Mouse (Mus musculus): ENCODE data around the gene Rps19. TPM values are rescaled to one million over a fixed set of nuclear protein-coding genes. Genes with fewer than 3 reads are reported as not detected.
"Not testable (repeated sequence)": the region's sequence is repeated elsewhere in the genome, so short reads cannot be mapped to it uniquely, and the experiment has no call there.

Gene Rps19
- polyA plus RNA-seq, 1 experiment, result 2,100 TPM

DNA sequence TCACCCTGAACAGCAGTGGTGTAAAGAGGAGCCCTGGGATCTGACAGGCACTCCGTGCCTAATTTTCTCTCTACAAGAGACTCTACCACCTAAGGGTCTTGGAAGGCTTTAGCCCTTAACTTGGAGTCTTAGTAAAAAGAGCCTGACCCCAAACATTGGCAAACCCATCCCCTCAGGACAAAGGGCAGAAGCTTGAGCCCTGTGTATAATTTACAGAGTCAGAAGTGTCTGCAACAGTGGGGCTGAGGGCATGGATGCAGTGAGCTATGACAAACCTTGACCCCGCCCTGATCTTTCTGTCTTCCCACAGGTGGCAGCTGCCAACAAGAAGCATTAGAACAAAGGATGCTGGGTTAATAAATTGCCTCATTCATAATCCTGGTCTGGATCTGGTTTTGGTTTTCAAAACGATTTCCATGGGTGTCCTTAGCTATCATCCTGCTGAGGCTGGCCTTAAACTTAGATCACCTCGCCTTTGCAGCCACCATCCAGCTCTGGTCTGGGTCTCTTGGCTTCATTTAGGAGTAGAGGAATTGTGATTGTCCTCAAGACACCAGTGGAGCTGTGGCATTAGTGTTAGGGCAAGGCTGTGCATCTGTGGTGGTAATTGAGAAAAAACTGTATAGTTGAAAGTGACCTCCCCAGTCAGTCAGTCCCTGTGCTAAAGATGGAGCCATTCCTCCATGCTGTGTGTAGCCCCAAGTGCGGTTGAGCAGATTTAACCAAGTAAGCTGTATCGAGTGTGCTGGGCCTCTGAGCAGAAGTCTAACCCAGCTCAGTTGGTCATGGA is 5.5 kb downstream of the Rps19 start:
- Histone ChIP-seq H3K27me3 (ENCODE audit: control insufficient read depth, insufficient read depth, low read length, poor library complexity, severe bottlenecking) (no peaks in the 10 kb centered on the region), H3K27ac (ENCODE audit: insufficient read depth, low read length) (peak overlapping the region; percentile 42), H3K9me3 (replicated peaks; ENCODE audit: control insufficient read depth, insufficient read depth, low read length, poor library complexity, severe bottlenecking) (no peaks in the 10 kb centered on the region), H3K4me1 (ENCODE audit: control insufficient read depth, insufficient read depth, low read length) (no peaks in the 10 kb centered on the region), H3K9ac (ENCODE audit: low read depth, poor library complexity, severe bottlenecking) (no peak overlapping the region), H3K36me3 (ENCODE audit: control insufficient read depth, insufficient read depth, low read length, poor library complexity, severe bottlenecking) (peaks cover 52% of the 10 kb centered on the region), H3K4me3 (ENCODE audit: low read depth, low read length) (no peak overlapping the region)
- no peak for TF ChIP-seq CTCF (IDR thresholded peaks at IDR 0.05; ENCODE audit: low read depth, low read length)
- TF ChIP-seq POLR2A (IDR thresholded peaks at IDR 0.05; ENCODE audit: insufficient read depth, low read length), result no peak
- TF ChIP-seq EP300 (IDR thresholded peaks at IDR 0.05; ENCODE audit: insufficient read depth, low read depth, low read length), result no peak

- no peak for TF ChIP-seq EP300 (IDR thresholded peaks at IDR 0.05; ENCODE audit: insufficient read depth, low read depth, low read length)
- peak; percentile 97 for TF ChIP-seq CTCF (IDR thresholded peaks at IDR 0.05; ENCODE audit: low read depth, low read length)
- TF ChIP-seq POLR2A (IDR thresholded peaks at IDR 0.05; ENCODE audit: insufficient read depth, low read length), result peak; percentile 11
- H3K4me3 ChIP-seq (ENCODE audit: low read depth, low read length), result no peak overlapping the region
- no peaks in the 10 kb centered on the region for H3K4me1 ChIP-seq (ENCODE audit: control insufficient read depth, insufficient read depth, low read length)
- H3K9me3 ChIP-seq (replicated peaks; ENCODE audit: control insufficient read depth, insufficient read depth, low read length, poor library complexity, severe bottlenecking), result no peaks in the 10 kb centered on the region
- no peak overlapping the region for H3K9ac ChIP-seq (ENCODE audit: low read depth, poor library complexity, severe bottlenecking)
- peak overlapping the region; percentile 42 for H3K27ac ChIP-seq (ENCODE audit: insufficient read depth, low read length)
- no peaks in the 10 kb centered on the region for H3K27me3 ChIP-seq (ENCODE audit: control insufficient read depth, insufficient read depth, low read length, poor library complexity, severe bottlenecking)
- peaks cover 46% of the 10 kb centered on the region for H3K36me3 ChIP-seq (ENCODE audit: control insufficient read depth, insufficient read depth, low read length, poor library complexity, severe bottlenecking)
Measured at GRCm38 (mm10) chr7:24890281-24891216, 6.4 kb downstream of the Rps19 start.

DNA sequence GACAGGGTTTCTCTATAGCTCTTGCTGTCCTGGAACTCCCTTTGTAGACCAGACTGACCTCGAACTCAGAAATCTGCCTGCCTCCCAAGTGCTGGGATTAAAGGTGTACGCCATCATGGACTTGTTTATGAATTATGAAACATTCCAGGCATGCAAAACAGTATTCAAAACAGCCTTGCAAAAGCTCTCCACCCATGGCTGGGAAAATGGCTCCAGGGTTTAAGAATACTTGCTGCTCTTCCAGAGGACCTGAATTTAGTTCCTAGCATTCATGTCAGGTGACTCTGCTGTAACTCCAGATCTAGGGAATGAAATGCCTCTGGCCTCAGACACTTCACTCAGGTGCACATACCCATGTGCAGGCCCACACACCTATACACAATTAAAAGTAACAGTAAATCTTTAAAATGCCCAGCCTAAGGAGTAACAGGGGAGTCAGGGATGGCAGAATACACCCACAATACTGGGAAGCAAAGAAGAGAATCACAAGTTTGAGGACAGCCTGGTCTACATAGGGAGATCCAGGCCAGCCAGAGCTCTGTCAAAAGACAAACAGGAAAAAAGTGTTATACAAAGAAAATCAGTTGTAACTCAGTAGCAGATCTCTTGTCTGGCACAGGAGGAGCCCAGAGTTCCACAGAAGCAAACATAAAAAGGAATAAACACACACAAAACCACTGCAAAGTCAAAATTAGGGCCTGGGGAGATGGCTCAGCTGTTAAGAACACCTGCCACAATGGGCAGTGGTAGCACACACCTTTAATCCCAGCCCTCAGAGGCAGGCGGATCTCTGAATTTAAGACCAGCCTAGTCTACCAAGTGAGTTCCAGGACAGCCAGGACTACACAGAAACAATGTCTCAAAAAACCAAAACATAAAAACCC is 7.3 kb downstream of the Rps19 start:
- Histone ChIP-seq H3K27ac (ENCODE audit: insufficient read depth, low read length) (peak overlapping the region; percentile 0), H3K9ac (ENCODE audit: low read depth, poor library complexity, severe bottlenecking) (no peak overlapping the region), H3K36me3 (ENCODE audit: control insufficient read depth, insufficient read depth, low read length, poor library complexity, severe bottlenecking) (peaks cover 36% of the 10 kb centered on the region), H3K4me1 (ENCODE audit: control insufficient read depth, insufficient read depth, low read length) (no peaks in the 10 kb centered on the region), H3K9me3 (replicated peaks; ENCODE audit: control insufficient read depth, insufficient read depth, low read length, poor library complexity, severe bottlenecking) (no peaks in the 10 kb centered on the region), H3K4me3 (ENCODE audit: low read depth, low read length) (no peak overlapping the region), H3K27me3 (ENCODE audit: control insufficient read depth, insufficient read depth, low read length, poor library complexity, severe bottlenecking) (no peaks in the 10 kb centered on the region)
- TF ChIP-seq POLR2A (IDR thresholded peaks at IDR 0.05; ENCODE audit: insufficient read depth, low read length), result no peak
- TF ChIP-seq EP300 (IDR thresholded peaks at IDR 0.05; ENCODE audit: insufficient read depth, low read depth, low read length), result no peak
- TF ChIP-seq CTCF (IDR thresholded peaks at IDR 0.05; ENCODE audit: low read depth, low read length), result no peak

- H3K4me3 ChIP-seq (ENCODE audit: low read depth, low read length), result no peak overlapping the region
- peak overlapping the region; percentile 0; the same call in 1 of the 2 replicates for H3K27ac ChIP-seq (ENCODE audit: insufficient read depth, low read length)
- no peaks in the 10 kb centered on the region for H3K9me3 ChIP-seq (replicated peaks; ENCODE audit: control insufficient read depth, insufficient read depth, low read length, poor library complexity, severe bottlenecking)
- H3K4me1 ChIP-seq (ENCODE audit: control insufficient read depth, insufficient read depth, low read length), result no peaks in the 10 kb centered on the region
- no peak overlapping the region for H3K9ac ChIP-seq (ENCODE audit: low read depth, poor library complexity, severe bottlenecking)
- peaks cover 30% of the 10 kb centered on the region for H3K36me3 ChIP-seq (ENCODE audit: control insufficient read depth, insufficient read depth, low read length, poor library complexity, severe bottlenecking)
- TF ChIP-seq EP300 (IDR thresholded peaks at IDR 0.05; ENCODE audit: insufficient read depth, low read depth, low read length) (no peak), POLR2A (IDR thresholded peaks at IDR 0.05; ENCODE audit: insufficient read depth, low read length) (no peak), CTCF (IDR thresholded peaks at IDR 0.05; ENCODE audit: low read depth, low read length) (no peak)
- no peaks in the 10 kb centered on the region for H3K27me3 ChIP-seq (ENCODE audit: control insufficient read depth, insufficient read depth, low read length, poor library complexity, severe bottlenecking)
Measured at GRCm38 (mm10) chr7:24892125-24892583, 8.0 kb downstream of the Rps19 start.

GRCm38 (mm10) chr7:24895749-24896148 is 11.6 kb downstream of the Rps19 start:
- not testable (repeated sequence) for H3K27me3 ChIP-seq (ENCODE audit: control insufficient read depth, insufficient read depth, low read length, poor library complexity, severe bottlenecking); H3K27ac ChIP-seq (ENCODE audit: insufficient read depth, low read length); H3K4me1 ChIP-seq (ENCODE audit: control insufficient read depth, insufficient read depth, low read length); H3K9me3 ChIP-seq (replicated peaks; ENCODE audit: control insufficient read depth, insufficient read depth, low read length, poor library complexity, severe bottlenecking); H3K9ac ChIP-seq (ENCODE audit: low read depth, poor library complexity, severe bottlenecking); H3K4me3 ChIP-seq (ENCODE audit: low read depth, low read length); H3K36me3 ChIP-seq (ENCODE audit: control insufficient read depth, insufficient read depth, low read length, poor library complexity, severe bottlenecking)

Data from ES-Bruce4 (cell line).